Mouse (Mus musculus): Measurements from ENCODE around the gene Mgp. TPM values are rescaled to one million over a fixed set of nuclear protein-coding genes. Genes with fewer than 3 reads are reported as not detected.

Mgp gene
- 8.8 and 11.5 TPM in 2 replicates for polyA plus RNA-seq (2012; rRNA removed)

DNA sequence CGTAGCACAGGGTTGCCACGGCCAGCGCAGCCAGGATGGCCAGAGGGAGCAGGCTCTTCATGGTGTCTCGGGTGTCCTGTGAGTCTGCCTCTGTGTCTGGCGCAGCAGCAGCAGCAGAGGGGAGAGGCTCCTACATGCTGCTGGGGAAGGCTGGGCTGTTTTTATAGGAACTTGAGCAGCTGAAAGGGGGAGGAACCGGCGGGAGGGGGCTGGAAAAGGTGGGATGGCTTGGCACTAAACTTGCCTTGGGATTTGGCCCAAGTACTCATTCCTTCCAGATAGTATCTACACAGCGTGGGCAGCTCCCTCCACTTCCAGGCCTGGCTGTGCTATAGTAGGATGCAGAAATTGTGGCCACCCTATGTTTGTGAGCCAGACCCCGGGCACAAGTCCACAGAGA, at the start of gene Mgp:
Mgp (minus strand) TSS at position 154 of the 400 bp plus-strand sequence.
- TF ChIP-seq CTCF (IDR thresholded peaks at IDR 0.05; ENCODE audit: borderline replicate concordance, extremely low read depth, insufficient read depth, insufficient read length) (no peak), POLR2A (IDR thresholded peaks at IDR 0.05; ENCODE audit: borderline replicate concordance, extremely low read depth, insufficient read depth, insufficient read length, poor library complexity, severe bottlenecking) (no peak)

DNA sequence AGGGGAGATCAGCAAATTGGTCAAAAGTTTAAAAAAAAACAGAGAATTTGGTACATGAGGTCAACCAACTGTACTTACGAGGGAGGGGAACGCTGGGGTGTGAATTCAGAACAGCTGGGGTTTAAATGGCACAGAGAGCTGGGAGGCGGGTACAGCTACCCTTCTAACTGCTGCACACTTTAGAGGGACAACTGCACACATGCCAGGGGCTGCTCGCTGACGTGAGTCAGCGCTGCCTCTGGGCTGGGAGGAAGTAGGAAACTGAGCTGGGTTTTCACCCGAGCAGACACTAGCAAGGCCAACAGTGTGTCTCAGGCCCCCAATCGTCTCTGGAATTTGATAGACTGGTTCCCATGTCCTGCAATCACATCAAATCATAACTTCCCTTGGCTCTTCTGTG, 49.4 kb upstream of the Mgp start:
- DNase-seq (ENCODE audit: low read depth): no peak
- TF ChIP-seq CTCF (IDR thresholded peaks at IDR 0.05; ENCODE audit: borderline replicate concordance, extremely low read depth, insufficient read depth, insufficient read length) (no peak), POLR2A (IDR thresholded peaks at IDR 0.05; ENCODE audit: borderline replicate concordance, extremely low read depth, insufficient read depth, insufficient read length, poor library complexity, severe bottlenecking) (no peak)

More for the DNA sequence above, at the start of gene Mgp:
- DNase-seq (ENCODE audit: low read depth): no peak

DNA sequence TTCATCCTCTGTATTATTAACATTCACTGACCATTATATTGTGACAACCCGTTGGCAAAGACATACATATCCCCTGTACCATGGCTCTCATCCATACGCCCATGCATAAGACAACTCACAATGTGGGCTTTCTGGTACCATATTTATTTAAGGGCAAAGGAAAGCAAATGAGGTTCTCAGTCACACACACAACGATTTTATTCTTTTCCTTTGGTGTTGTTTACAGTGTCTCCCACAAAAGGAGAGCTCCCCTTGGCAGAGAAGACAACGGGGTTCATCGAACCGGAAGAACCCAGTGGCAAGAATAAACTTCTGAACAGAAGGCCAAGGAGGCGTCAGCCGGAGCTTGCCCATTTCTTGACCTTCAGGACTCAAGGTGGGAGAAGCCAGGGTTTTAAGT, 47.9 kb upstream of the Mgp start, which contains the start of gene Pde6h:
Pde6h (plus strand) TSS at position 301 of the 400 bp plus-strand sequence.
- DNase-seq (ENCODE audit: low read depth): no peak
- TF ChIP-seq POLR2A (IDR thresholded peaks at IDR 0.05; ENCODE audit: borderline replicate concordance, extremely low read depth, insufficient read depth, insufficient read length, poor library complexity, severe bottlenecking) (no peak), CTCF (IDR thresholded peaks at IDR 0.05; ENCODE audit: borderline replicate concordance, extremely low read depth, insufficient read depth, insufficient read length) (no peak)

DNA sequence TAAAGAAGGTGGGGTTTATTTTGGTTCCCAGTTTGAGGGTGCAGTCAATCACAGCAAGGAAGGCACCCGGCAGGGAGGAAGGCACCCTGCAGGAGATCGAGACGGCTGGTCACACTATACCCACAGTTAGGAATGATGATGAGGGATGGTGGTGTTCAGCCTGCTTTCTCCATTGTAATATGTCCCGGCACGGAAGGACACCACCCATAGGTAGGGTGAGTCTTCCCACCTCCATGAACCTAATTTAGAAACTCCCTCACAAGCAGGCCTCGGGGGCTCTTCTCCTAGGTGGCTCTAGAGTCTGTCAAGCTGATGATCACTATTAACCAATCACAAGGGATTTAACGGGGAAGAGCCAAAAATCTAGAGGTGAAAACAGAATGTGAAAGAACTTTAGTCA, 47.2 kb upstream of the Mgp start:
- DNase-seq (ENCODE audit: low read depth): no peak
- TF ChIP-seq CTCF (IDR thresholded peaks at IDR 0.05; ENCODE audit: borderline replicate concordance, extremely low read depth, insufficient read depth, insufficient read length): no peak
- TF ChIP-seq POLR2A (IDR thresholded peaks at IDR 0.05; ENCODE audit: borderline replicate concordance, extremely low read depth, insufficient read depth, insufficient read length, poor library complexity, severe bottlenecking): no peak

DNA sequence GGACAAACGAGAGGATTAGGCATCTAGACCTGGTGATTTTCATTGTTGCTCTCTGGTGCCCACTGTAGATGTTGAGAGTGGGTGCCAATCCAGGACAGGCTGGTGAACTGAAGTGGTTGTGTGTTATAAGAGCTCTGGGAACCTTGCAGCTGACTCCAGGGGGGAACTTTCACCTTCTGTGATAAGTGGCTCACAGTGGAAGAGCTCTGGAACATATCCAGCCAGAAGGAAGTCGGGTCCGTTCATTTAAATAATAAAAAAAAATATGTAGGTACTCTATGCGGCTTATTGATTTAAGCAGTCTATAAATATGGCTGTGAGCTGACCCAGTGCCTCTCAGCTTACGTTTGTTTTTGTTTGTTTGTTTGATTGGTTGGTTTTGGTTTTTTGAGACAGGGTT, 46.5 kb upstream of the Mgp start, which contains the start of gene Erp27:
Erp27 (minus strand) TSS at position 101 of the 400 bp plus-strand sequence.
- TF ChIP-seq CTCF (IDR thresholded peaks at IDR 0.05; ENCODE audit: borderline replicate concordance, extremely low read depth, insufficient read depth, insufficient read length): no peak
- TF ChIP-seq POLR2A (IDR thresholded peaks at IDR 0.05; ENCODE audit: borderline replicate concordance, extremely low read depth, insufficient read depth, insufficient read length, poor library complexity, severe bottlenecking): no peak
- DNase-seq (ENCODE audit: low read depth): no peak

DNA sequence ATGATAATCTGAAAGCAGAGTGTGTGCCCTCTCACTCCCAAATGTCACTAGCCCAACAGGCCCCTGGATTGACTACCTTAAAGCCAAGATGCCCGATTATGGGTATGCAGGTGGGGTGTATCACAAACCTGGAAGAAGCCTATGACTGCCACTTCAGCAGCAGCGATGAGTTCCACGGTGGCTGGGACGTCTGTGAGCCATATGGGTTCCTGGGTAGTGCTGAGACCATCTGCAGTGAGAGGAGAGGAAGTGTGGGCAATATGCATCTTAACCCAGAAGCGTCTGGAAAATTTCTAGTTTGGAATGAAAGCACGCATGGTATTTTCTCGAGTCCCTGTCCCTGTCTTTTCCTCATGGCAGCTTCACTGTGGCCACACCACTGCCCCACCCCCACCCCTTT, 46.0 kb upstream of the Mgp start:
- TF ChIP-seq CTCF (IDR thresholded peaks at IDR 0.05; ENCODE audit: borderline replicate concordance, extremely low read depth, insufficient read depth, insufficient read length) (no peak), POLR2A (IDR thresholded peaks at IDR 0.05; ENCODE audit: borderline replicate concordance, extremely low read depth, insufficient read depth, insufficient read length, poor library complexity, severe bottlenecking) (no peak)
- peak; percentile 54 for DNase-seq (ENCODE audit: low read depth)

DNA sequence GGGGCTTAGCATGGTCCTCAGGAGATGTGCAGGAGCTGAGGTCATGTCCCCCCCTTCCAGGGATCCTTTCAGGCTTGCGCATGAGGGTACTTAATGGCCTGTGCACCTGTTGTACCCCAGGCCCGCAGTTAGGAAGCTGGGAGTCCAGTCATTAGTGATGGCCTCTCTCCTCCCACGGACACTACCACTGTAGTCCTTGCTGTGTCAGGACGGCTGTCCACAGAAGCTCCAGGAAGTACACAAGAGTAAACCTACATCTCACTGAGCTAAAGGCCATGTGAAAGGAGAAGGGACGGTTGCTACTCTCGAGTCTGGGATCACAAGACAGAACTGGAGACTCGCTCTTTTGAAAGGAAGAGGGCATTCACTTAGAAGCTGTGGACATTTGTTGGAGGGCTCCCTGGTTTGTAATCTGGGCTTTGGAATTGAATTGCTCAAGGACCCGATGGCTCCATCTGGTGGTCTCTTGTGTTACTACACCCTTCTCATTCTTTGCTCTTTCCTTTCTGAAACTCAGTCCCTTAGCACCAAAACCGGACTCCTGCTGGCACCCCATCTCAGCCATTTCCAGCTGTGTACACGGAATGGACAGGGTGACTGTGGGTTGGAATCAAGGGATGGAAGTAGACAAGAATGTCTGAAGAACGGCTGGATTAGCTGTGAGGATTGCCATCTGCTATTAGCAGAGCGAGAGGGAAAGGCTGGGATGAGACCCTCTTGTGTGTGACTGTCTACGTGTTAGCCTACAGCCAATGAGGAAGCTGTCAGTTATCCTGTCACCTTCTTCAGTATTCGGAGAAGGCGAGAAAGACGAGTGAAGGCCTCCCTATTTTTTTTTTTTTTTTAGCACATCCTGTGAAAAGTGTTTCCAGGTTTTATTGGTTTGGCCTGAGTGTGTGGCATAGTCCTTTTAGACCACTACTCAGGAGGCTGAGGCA, 45.0 kb upstream of the Mgp start:
- TF ChIP-seq CTCF (IDR thresholded peaks at IDR 0.05; ENCODE audit: borderline replicate concordance, extremely low read depth, insufficient read depth, insufficient read length) (peak; percentile 80; the same call in 1 of the 2 replicates), POLR2A (IDR thresholded peaks at IDR 0.05; ENCODE audit: borderline replicate concordance, extremely low read depth, insufficient read depth, insufficient read length, poor library complexity, severe bottlenecking) (no peak)
- DNase-seq (ENCODE audit: low read depth): peak; percentile 83

DNA sequence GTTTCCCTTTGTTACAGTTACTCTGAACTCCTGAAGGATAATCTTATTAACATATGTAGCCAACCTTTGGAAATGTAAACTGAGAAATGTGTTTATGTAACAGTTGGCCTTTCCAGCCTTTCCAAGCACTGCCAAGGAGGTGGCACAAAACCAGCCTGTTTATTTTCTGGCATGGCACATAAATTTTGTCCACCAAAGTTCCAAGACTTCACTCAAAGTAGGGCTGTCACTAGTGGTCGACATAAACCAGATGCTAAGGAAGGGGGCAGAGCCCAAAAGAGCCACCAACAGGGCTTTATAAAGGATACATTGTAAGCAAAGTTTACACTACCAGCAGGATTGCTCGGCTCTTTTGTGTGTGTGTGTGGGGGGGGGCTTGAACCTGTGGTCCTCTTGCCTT, 42.3 kb upstream of the Mgp start:
- no peak for TF ChIP-seq CTCF (IDR thresholded peaks at IDR 0.05; ENCODE audit: borderline replicate concordance, extremely low read depth, insufficient read depth, insufficient read length)
- TF ChIP-seq POLR2A (IDR thresholded peaks at IDR 0.05; ENCODE audit: borderline replicate concordance, extremely low read depth, insufficient read depth, insufficient read length, poor library complexity, severe bottlenecking): no peak
- DNase-seq (ENCODE audit: low read depth): no peak

DNA sequence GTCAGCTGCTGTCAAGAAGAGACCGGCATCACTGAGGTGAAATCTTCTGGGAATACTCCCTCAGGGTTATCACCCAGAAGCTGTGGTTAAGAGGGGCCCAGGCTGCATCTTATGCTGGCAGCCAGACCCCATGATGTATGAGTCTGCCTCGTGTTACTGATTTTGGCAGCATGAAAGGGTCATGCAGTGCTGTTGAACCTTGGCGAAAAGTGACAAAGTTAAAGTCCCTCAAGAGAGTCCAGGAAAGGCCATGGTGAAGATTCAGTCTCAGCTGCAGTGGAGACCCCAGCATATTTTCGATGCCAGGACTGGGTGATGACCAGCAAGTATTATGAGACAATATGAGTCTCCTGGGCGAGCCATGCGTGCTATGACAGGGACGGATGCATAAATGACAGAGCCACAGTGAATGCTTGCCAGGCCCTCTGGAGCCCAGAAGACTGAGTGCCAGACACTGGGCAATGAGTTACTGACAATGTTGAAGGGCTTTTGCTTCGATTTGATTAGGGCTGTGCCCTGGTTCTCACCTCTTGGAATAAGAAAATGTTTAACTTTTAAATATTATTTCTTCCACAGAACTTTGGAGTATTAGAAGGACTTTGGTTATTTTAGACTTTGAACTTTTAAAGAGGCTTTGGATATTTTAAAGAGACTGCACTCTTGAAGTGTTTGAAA, 40.2 kb upstream of the Mgp start:
- DNase-seq (ENCODE audit: low read depth): no peak
- no peak for TF ChIP-seq CTCF (IDR thresholded peaks at IDR 0.05; ENCODE audit: borderline replicate concordance, extremely low read depth, insufficient read depth, insufficient read length)
- TF ChIP-seq POLR2A (IDR thresholded peaks at IDR 0.05; ENCODE audit: borderline replicate concordance, extremely low read depth, insufficient read depth, insufficient read length, poor library complexity, severe bottlenecking): no peak

DNA sequence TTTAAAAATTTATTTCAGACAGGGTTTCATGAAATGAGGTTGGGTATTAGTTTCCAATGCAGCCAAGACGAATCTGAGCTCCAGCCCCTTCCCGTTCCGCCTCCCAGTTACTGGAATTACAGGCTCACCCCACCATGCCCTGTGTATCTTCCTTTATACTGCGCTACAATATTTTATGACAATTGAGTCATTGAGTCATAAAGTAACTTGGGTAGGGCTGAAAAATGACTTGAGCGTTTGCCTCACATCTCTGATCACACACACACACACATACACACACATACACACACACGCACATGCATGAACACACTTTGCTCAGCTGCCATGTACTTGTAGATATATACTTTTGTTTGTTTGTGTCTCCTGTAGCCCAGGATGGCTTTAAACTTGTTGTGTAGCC, 38.6 kb upstream of the Mgp start:
- TF ChIP-seq CTCF (IDR thresholded peaks at IDR 0.05; ENCODE audit: borderline replicate concordance, extremely low read depth, insufficient read depth, insufficient read length): no peak
- TF ChIP-seq POLR2A (IDR thresholded peaks at IDR 0.05; ENCODE audit: borderline replicate concordance, extremely low read depth, insufficient read depth, insufficient read length, poor library complexity, severe bottlenecking): no peak
- DNase-seq (ENCODE audit: low read depth): no peak

DNA sequence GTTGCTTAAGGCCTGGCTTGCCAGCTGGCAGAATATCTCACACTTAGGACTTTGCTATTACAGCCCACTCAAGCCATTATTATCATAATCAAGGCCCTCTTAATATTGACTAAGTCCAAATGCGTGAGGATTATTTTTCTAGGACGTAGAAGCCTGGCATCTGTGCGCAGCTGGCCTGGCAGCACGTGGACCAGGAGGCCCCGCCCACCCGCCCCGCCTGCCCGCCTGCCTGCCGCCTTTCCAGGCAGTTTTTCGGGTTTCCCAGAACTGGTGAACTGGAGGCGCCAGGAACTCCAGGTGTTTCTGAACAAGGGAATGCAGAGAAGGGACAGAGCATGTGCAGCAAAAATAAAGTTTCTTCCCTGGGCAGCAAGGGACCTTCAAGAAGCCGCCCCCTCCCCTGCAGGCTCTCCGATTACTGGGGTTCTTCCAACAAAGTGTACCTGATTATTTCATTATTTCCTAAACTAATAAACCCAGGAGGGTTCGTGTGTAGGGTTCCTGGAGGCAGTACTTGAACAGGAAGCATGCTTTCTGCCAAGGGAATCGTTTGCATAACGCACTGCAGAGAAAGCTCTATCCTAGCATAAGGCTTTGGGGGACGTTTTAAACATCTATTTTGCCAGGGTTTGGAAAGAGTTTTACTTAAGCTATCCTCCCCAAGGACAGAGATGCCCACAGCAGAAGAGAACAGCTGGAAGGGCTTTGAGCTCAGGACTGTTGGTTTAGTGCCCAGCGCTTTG, 37.9 kb upstream of the Mgp start:
- peak; percentile 66 for DNase-seq (ENCODE audit: low read depth)
- no peak for TF ChIP-seq POLR2A (IDR thresholded peaks at IDR 0.05; ENCODE audit: borderline replicate concordance, extremely low read depth, insufficient read depth, insufficient read length, poor library complexity, severe bottlenecking)
- TF ChIP-seq CTCF (IDR thresholded peaks at IDR 0.05; ENCODE audit: borderline replicate concordance, extremely low read depth, insufficient read depth, insufficient read length): no peak

Measured in brain, embryonic 14.5 days (tissue).